Mouse (Mus musculus) stomach, embryonic 16.5 days (tissue): ENCODE data around the gene Crcp. TPM values are rescaled to one million over a fixed set of nuclear protein-coding genes. Genes with fewer than 3 reads are reported as not detected.

Experiments used
- ATAC-seq: fragments of 200-750 bp; cut with Nextera tagmentation; 2 replicates; pipeline ENCODE4 v1.8.0; 2017; ENCODE audit warnings: moderate number of reproducible peaks, moderate TSS enrichment; ENCODE audit not compliant: insufficient read depth, low FRiP score
- H3K27ac ChIP-seq: fragments of 300-500 bp; sonication (generic); 2 replicates; pipeline ENCODE4 v1.5.1; 2014; ENCODE audit warnings: low read length
- H3K27me3 ChIP-seq: fragments of 300-500 bp; sonication (generic); 2 replicates; pipeline ENCODE4 v1.6.1; 2014; ENCODE audit warnings: low read length, control low read depth, mixed read lengths; ENCODE audit not compliant: control insufficient read depth, insufficient read depth
- H3K36me3 ChIP-seq: fragments of 300-500 bp; sonication (generic); 2 replicates; pipeline ENCODE4 v1.6.1; 2014; ENCODE audit warnings: low read length; ENCODE audit not compliant: control insufficient read depth, insufficient read depth
- H3K4me1 ChIP-seq: fragments of 300-500 bp; sonication (generic); 2 replicates; pipeline ENCODE4 v1.6.1; 2014; ENCODE audit warnings: low read length, control low read depth, mixed read lengths; ENCODE audit not compliant: control insufficient read depth, insufficient read depth
- H3K4me2 ChIP-seq: fragments of 300-500 bp; sonication (generic); 2 replicates; pipeline ENCODE4 v1.6.1; 2014; ENCODE audit warnings: low read depth, low read length, mixed read lengths
- H3K4me3 ChIP-seq: fragments of 300-500 bp; sonication (generic); replicated peaks from 2 replicates; pipeline ENCODE4 v1.5.1; 2014; ENCODE audit warnings: mild to moderate bottlenecking, low read length
- H3K9ac ChIP-seq: fragments of 300-500 bp; sonication (generic); 2 replicates; pipeline ENCODE4 v1.6.1; 2014; ENCODE audit warnings: low read length
- H3K9me3 ChIP-seq: fragments of 300-500 bp; sonication (generic); replicated peaks from 2 replicates; pipeline ENCODE4 v1.6.1; 2016; ENCODE audit warnings: low read length, control low read depth; ENCODE audit not compliant: control insufficient read depth
- WGBS: fragments of 180-500 bp; shearing (Covaris S2); extraction: QIAGEN DNeasy Blood & Tissue Kit; methylation state at CpG from one replicate; pipeline ENCODE4 v1.1.7; 2014; 5-methylcytosine and 5-hydroxymethylcytosine counted together
- polyA plus RNA-seq: library from polyadenylated mRNA; unstranded; fragments of >200 nt; fragmentation: Nextera tagmentation; extraction: Ambion mirVana; gene quantifications from 2 replicates; pipeline ENCODE4 v1.2.1, GENCODE M21; 2015

The Crcp gene
- polyA plus RNA-seq, 1 experiment from 2014 or later = 32.1 TPM

DNA sequence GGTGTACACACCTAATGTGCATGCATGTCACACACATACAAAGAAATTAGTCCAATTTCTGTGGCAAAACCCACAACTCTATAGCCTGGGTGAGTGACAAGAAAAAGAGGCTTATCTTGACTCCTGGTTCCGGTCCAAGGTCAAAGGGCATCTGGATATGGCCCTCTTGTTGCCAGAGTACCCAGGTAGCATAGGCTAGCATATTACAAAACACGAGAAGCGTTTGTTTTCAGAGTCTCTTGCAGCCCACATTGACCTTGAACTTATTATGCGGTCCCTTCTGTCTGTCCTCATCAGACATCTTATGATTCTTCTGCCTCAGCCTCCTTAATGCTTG, 31.2 kb downstream of the Crcp start:
- H3K27me3 ChIP-seq = no peaks in the 10 kb centered on the region
- H3K27ac ChIP-seq = peak overlapping the region; percentile 73; the same call in 1 of the 2 replicates
- 83% methylated on average over 4 of the region's 4 CpGs for whole genome bisulfite sequencing

DNA sequence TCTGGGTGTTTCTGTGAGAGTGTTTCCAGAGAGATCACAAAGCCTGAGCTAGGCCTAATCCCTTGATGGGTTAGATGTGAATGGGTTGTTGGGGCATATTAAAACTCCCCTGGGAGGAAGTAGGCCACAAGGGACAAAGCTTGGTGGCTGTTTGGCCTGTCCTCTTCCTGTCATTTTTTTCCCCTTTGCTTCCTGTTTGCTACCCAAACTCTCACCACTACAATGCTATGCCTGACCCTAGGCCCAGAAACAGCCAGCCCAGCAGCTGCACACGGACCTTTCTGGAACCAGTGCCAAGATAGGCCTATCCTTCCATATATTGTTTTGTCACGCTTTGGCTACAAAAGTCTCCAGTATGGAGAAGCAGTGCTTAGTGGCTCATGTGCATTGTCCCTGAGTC, 33.0 kb downstream of the Crcp start:
- peak overlapping the region; percentile 64 for H3K27ac ChIP-seq

More for the DNA sequence above, 31.2 kb downstream of the Crcp start:
- ATAC-seq = no peak
- no peak overlapping the region for H3K4me3 ChIP-seq
- H3K36me3 ChIP-seq = no peaks in the 10 kb centered on the region
- H3K9me3 ChIP-seq = no peaks in the 10 kb centered on the region
- peak overlapping the region; percentile 48; the same call in 1 of the 2 replicates for H3K9ac ChIP-seq
- H3K4me2 ChIP-seq = no peak overlapping the region
- peaks cover 7% of the 10 kb centered on the region for H3K4me1 ChIP-seq

DNA sequence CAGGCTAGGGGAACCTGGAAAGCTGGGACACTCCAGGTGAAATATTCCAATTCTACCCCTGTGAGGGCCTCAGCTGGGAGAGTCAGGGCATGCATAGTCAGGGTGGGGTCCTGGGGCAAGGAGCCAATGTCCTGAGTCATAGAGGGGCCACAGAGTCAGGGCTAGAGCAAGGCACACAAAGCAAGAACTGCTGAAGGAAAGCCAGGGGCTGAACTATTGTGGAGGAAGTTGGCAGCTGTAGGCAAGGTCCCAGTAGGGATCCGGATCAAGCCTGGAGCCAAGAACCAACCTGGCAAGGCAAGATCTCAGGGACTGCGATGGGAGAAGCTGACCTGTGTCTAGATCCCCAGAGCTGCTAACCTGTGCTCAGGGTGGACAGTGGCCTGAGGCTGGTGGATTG, 34.7 kb downstream of the Crcp start:
- Histone ChIP-seq H3K4me1 (peaks cover 10% of the 10 kb centered on the region), H3K9me3 (0 out of 2 replicates have a peak, but pooled peaks cover 3% of the 10 kb centered on the region), H3K36me3 (no peaks in the 10 kb centered on the region), H3K27me3 (no peaks in the 10 kb centered on the region), H3K4me2 (no peak overlapping the region), H3K9ac (no peak overlapping the region), H3K4me3 (no peak overlapping the region), H3K27ac (peak overlapping the region; percentile 64)
- WGBS = 65% methylated on average over 2 of the region's 2 CpGs
- peak; percentile 73 for ATAC-seq

More for the DNA sequence above, 33.0 kb downstream of the Crcp start:
- 54% methylated on average over 2 of the region's 2 CpGs for WGBS
- H3K36me3 ChIP-seq = no peaks in the 10 kb centered on the region
- no peak overlapping the region for H3K9ac ChIP-seq
- H3K4me3 ChIP-seq = no peak overlapping the region
- no peak for ATAC-seq
- peaks cover 7% of the 10 kb centered on the region for H3K4me1 ChIP-seq
- 0 out of 2 replicates have a peak, but pooled peaks cover 3% of the 10 kb centered on the region for H3K9me3 ChIP-seq
- no peaks in the 10 kb centered on the region for H3K27me3 ChIP-seq
- H3K4me2 ChIP-seq = no peak overlapping the region

DNA sequence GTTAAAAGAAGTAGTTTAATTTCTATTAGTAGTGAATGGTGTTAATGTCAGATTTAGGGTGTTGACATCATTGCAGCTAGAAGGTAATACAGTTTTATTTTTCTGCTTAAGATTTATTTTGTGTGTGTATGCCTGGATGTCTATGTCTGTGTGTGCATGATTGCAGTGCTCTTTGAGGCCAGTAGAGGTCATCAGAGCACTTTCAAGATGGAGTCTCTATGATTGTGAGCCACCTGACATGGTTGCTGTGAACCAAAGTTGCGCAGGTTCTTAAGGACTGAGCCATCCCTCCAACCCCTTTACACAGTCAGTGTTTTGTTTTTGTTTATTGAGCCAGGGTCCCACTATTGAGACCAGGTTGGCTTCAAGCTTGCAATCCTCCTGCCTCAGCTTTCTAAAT, 36.5 kb downstream of the Crcp start:
- Histone ChIP-seq H3K4me2 (no peak overlapping the region), H3K9ac (no peak overlapping the region), H3K4me1 (peaks cover 10% of the 10 kb centered on the region), H3K4me3 (no peak overlapping the region), H3K36me3 (no peaks in the 10 kb centered on the region), H3K27me3 (no peaks in the 10 kb centered on the region), H3K9me3 (0 out of 2 replicates have a peak, but pooled peaks cover 3% of the 10 kb centered on the region), H3K27ac (no peak overlapping the region)
- WGBS = 100% methylated on average over 1 of the region's 1 CpGs
- no peak for ATAC-seq

- Histone ChIP-seq H3K9me3 (0 out of 2 replicates have a peak, but pooled peaks cover 3% of the 10 kb centered on the region), H3K27ac (no peak overlapping the region), H3K27me3 (no peaks in the 10 kb centered on the region; the same call in 1 of the 2 replicates), H3K4me3 (no peak overlapping the region), H3K36me3 (no peaks in the 10 kb centered on the region), H3K4me2 (no peak overlapping the region), H3K4me1 (peaks cover 6% of the 10 kb centered on the region), H3K9ac (no peak overlapping the region)
- WGBS = 51% methylated on average over 3 of the region's 3 CpGs
- ATAC-seq = no peak
Observed at GRCm38 (mm10) chr5:130067841-130068264, 38.8 kb downstream of the Crcp start.

GRCm38 (mm10) chr5:130073026-130073425, 43.9 kb downstream of the Crcp start, which contains the start of gene Tpst1:
TSS of gene Tpst1 (plus strand) at chr5:130073326.
- Histone ChIP-seq H3K27ac (no peak within 1 kb of the TSS), H3K9me3 (no peaks in the 10 kb centered on the region), H3K9ac (no peak within 1 kb of the TSS), H3K4me2 (no peak within 1 kb of the TSS), H3K4me3 (no peak within 1 kb of the TSS), H3K36me3 (no peaks in the 10 kb centered on the region), H3K27me3 (no peaks in the 10 kb centered on the region; the same call in 1 of the 2 replicates), H3K4me1 (peaks cover 3% of the 10 kb centered on the region; the same call in 1 of the 2 replicates)
- 86% methylated on average over 6 of the region's 6 CpGs for WGBS
- ATAC-seq = no peak

GRCm38 (mm10) chr5:130074491-130074890, 45.4 kb downstream of the Crcp start:
- H3K4me1 ChIP-seq = 0 out of 2 replicates have a peak, but pooled peaks cover 6% of the 10 kb centered on the region
- H3K27me3 ChIP-seq = no peaks in the 10 kb centered on the region; the same call in 1 of the 2 replicates
- no peak overlapping the region for H3K9ac ChIP-seq
- 55% methylated on average over 6 of the region's 6 CpGs for WGBS
- H3K4me3 ChIP-seq = no peak overlapping the region
- ATAC-seq = peak; percentile 59; the same call in 1 of the 2 replicates
- H3K4me2 ChIP-seq = peak overlapping the region; percentile 33; the same call in 1 of the 2 replicates
- H3K9me3 ChIP-seq = no peaks in the 10 kb centered on the region
- no peaks in the 10 kb centered on the region for H3K36me3 ChIP-seq
- peak overlapping the region; percentile 51 for H3K27ac ChIP-seq

GRCm38 (mm10) chr5:130076396-130076795, 47.3 kb downstream of the Crcp start:
- Histone ChIP-seq H3K27me3 (no peaks in the 10 kb centered on the region; the same call in 1 of the 2 replicates), H3K4me3 (no peak overlapping the region), H3K27ac (no peak overlapping the region), H3K9me3 (no peaks in the 10 kb centered on the region), H3K4me2 (no peak overlapping the region), H3K9ac (no peak overlapping the region), H3K4me1 (peaks cover 15% of the 10 kb centered on the region), H3K36me3 (no peaks in the 10 kb centered on the region; the same call in 1 of the 2 replicates)
- no peak for ATAC-seq
- WGBS = 66% methylated on average over 6 of the region's 6 CpGs

GRCm38 (mm10) chr5:130078096-130078833, 49.2 kb downstream of the Crcp start:
- Histone ChIP-seq H3K4me3 (no peak overlapping the region), H3K27ac (0 out of 2 replicates have a peak overlapping the region, but pooled peaks have one; percentile 81), H3K36me3 (no peaks in the 10 kb centered on the region; the same call in 1 of the 2 replicates), H3K27me3 (no peaks in the 10 kb centered on the region), H3K4me1 (peaks cover 15% of the 10 kb centered on the region), H3K4me2 (peak overlapping the region; percentile 88; the same call in 1 of the 2 replicates), H3K9me3 (no peaks in the 10 kb centered on the region), H3K9ac (0 out of 2 replicates have a peak overlapping the region, but pooled peaks have one; percentile 88)
- 58% methylated on average over 9 of the region's 9 CpGs for WGBS
- no peak for ATAC-seq
